Mouse (Mus musculus) liver, embryonic 12.5 days (tissue): Measurements from ENCODE around the gene Spag16. TPM values are rescaled to one million over a fixed set of nuclear protein-coding genes. Genes with fewer than 3 reads are reported as not detected.
"Not testable (repeated sequence)": the region's sequence is repeated elsewhere in the genome, so short reads cannot be mapped to it uniquely, and the experiment has no call there.

Experiments
- ATAC-seq: fragments of 200-750 bp; cut with Nextera tagmentation; 2 replicates; pipeline ENCODE4 v1.8.0; 2017; ENCODE audit warnings: moderate number of reproducible peaks, mild to moderate bottlenecking, moderate library complexity
- H3K27ac ChIP-seq: fragments of 300-500 bp; sonication (generic); 2 replicates; pipeline ENCODE4 v1.5.1; 2016; ENCODE audit warnings: mild to moderate bottlenecking
- H3K27me3 ChIP-seq: fragments of 300-500 bp; sonication (generic); replicated peaks from 2 replicates; pipeline ENCODE4 v1.6.1; 2016; ENCODE audit warnings: mild to moderate bottlenecking, moderate library complexity
- H3K36me3 ChIP-seq: fragments of 300-500 bp; sonication (generic); 2 replicates; pipeline ENCODE4 v1.6.1; 2016; ENCODE audit warnings: mild to moderate bottlenecking, moderate library complexity
- H3K4me1 ChIP-seq: fragments of 300-500 bp; sonication (generic); 2 replicates; pipeline ENCODE4 v1.6.1; 2016
- H3K4me2 ChIP-seq: fragments of 300-500 bp; sonication (generic); 2 replicates; pipeline ENCODE4 v1.6.1; 2016; ENCODE audit warnings: mild to moderate bottlenecking, moderate library complexity
- H3K4me3 ChIP-seq: fragments of 300-500 bp; sonication (generic); 2 replicates; pipeline ENCODE4 v1.5.1; 2016; ENCODE audit warnings: mild to moderate bottlenecking, moderate library complexity
- H3K9ac ChIP-seq: fragments of 300-500 bp; sonication (generic); 2 replicates; pipeline ENCODE4 v1.6.1; 2016; ENCODE audit warnings: mild to moderate bottlenecking, moderate library complexity
- H3K9me3 ChIP-seq: fragments of 300-500 bp; sonication (generic); replicated peaks from 2 replicates; pipeline ENCODE4 v1.6.1; 2016; ENCODE audit warnings: mild to moderate bottlenecking, moderate library complexity
- WGBS: fragments of 180-500 bp; shearing (Covaris S2); methylation state at CpG from one replicate; pipeline ENCODE4 v1.1.7; 2016; ENCODE audit not compliant: insufficient replicate concordance; 5-methylcytosine and 5-hydroxymethylcytosine counted together
- polyA plus RNA-seq: library from polyadenylated mRNA; unstranded; fragments of >200 nt; fragmentation: Nextera tagmentation; extraction: Ambion mirVana; gene quantifications from 2 replicates; pipeline ENCODE4 v1.2.1, GENCODE M21; 2016

Spag16 gene
- 0.06 and 0.08 TPM in 2 replicates for polyA plus RNA-seq

GRCm38 (mm10) chr1:69826806-69827703 lies at the start of gene Spag16:
Gene Spag16, plus strand, starts transcription at chr1:69826970.
- Histone ChIP-seq H3K27me3 (0 out of 2 replicates have a peak, but pooled peaks cover 4% of the 10 kb centered on the region), H3K9ac (peak within 1 kb of the TSS; percentile 17; the same call in 1 of the 2 replicates), H3K27ac (no peak within 1 kb of the TSS), H3K36me3 (no peaks in the 10 kb centered on the region), H3K4me2 (peak within 1 kb of the TSS; percentile 71), H3K4me1 (0 out of 2 replicates have a peak, but pooled peaks cover 8% of the 10 kb centered on the region), H3K9me3 (no peaks in the 10 kb centered on the region), H3K4me3 (peak within 1 kb of the TSS; percentile 48)
- 7% methylated on average over 38 of the region's 38 CpGs for WGBS
- peak; percentile 46 for ATAC-seq

- no peak for ATAC-seq
- Histone ChIP-seq H3K4me3 (no peak overlapping the region), H3K4me2 (no peak overlapping the region), H3K9ac (no peak overlapping the region), H3K4me1 (no peaks in the 10 kb centered on the region), H3K27ac (no peak overlapping the region), H3K9me3 (no peaks in the 10 kb centered on the region), H3K27me3 (no peaks in the 10 kb centered on the region), H3K36me3 (no peaks in the 10 kb centered on the region)
- WGBS = 6% methylated on average over 6 of the region's 6 CpGs
Observed at GRCm38 (mm10) chr1:69785129-69785528, 41.6 kb upstream of the Spag16 start.

- Histone ChIP-seq H3K36me3 (no peaks in the 10 kb centered on the region), H3K27me3 (no peaks in the 10 kb centered on the region), H3K4me1 (no peaks in the 10 kb centered on the region), H3K4me3 (no peak overlapping the region), H3K27ac (no peak overlapping the region), H3K9me3 (no peaks in the 10 kb centered on the region), H3K9ac (no peak overlapping the region), H3K4me2 (no peak overlapping the region)
- 61% methylated on average over 6 of the region's 6 CpGs for WGBS
- peak; percentile 55 for ATAC-seq
Observed at GRCm38 (mm10) chr1:69786716-69787115, 40.1 kb upstream of the Spag16 start.

GRCm38 (mm10) chr1:69787379-69787778 lies 39.4 kb upstream of the Spag16 start:
- Histone ChIP-seq H3K27ac (no peak overlapping the region), H3K9ac (no peak overlapping the region), H3K4me1 (no peaks in the 10 kb centered on the region), H3K27me3 (no peaks in the 10 kb centered on the region), H3K36me3 (no peaks in the 10 kb centered on the region), H3K4me3 (no peak overlapping the region), H3K9me3 (no peaks in the 10 kb centered on the region), H3K4me2 (no peak overlapping the region)
- no peak for ATAC-seq
- 63% methylated on average over 12 of the region's 12 CpGs for WGBS

GRCm38 (mm10) chr1:69790337-69791250 lies 36.2 kb upstream of the Spag16 start:
- no peak overlapping the region for H3K9ac ChIP-seq
- no peaks in the 10 kb centered on the region for H3K4me1 ChIP-seq
- H3K4me2 ChIP-seq = no peak overlapping the region
- no peak overlapping the region for H3K27ac ChIP-seq
- H3K36me3 ChIP-seq = no peaks in the 10 kb centered on the region
- H3K9me3 ChIP-seq = no peaks in the 10 kb centered on the region
- no peak for ATAC-seq
- WGBS = 50% methylated on average over 28 of the region's 28 CpGs
- H3K27me3 ChIP-seq = no peaks in the 10 kb centered on the region
- H3K4me3 ChIP-seq = no peak overlapping the region

- Histone ChIP-seq H3K4me3 (no peak overlapping the region), H3K4me1 (no peaks in the 10 kb centered on the region), H3K27me3 (no peaks in the 10 kb centered on the region), H3K27ac (no peak overlapping the region), H3K4me2 (no peak overlapping the region), H3K36me3 (no peaks in the 10 kb centered on the region), H3K9ac (no peak overlapping the region), H3K9me3 (no peaks in the 10 kb centered on the region)
- ATAC-seq = no peak
- WGBS = 67% methylated on average over 7 of the region's 7 CpGs
Observed at GRCm38 (mm10) chr1:69798948-69799565, 27.7 kb upstream of the Spag16 start.

GRCm38 (mm10) chr1:69810161-69810560 lies 16.6 kb upstream of the Spag16 start:
- no peak for ATAC-seq

GRCm38 (mm10) chr1:69825635-69826034 lies 1.1 kb upstream of the Spag16 start:
- not testable (repeated sequence) for H3K9me3 ChIP-seq

More at GRCm38 (mm10) chr1:69810161-69810560, 16.6 kb upstream of the Spag16 start:
- Histone ChIP-seq H3K4me3 (no peak overlapping the region), H3K36me3 (no peaks in the 10 kb centered on the region), H3K4me1 (no peaks in the 10 kb centered on the region), H3K4me2 (no peak overlapping the region), H3K27me3 (no peaks in the 10 kb centered on the region), H3K27ac (no peak overlapping the region), H3K9me3 (no peaks in the 10 kb centered on the region), H3K9ac (no peak overlapping the region)
- WGBS = 58% methylated on average over 2 of the region's 2 CpGs

GRCm38 (mm10) chr1:69828872-69829479 lies 2.2 kb downstream of the Spag16 start:
- no peaks in the 10 kb centered on the region for H3K9me3 ChIP-seq
- H3K27ac ChIP-seq = no peak overlapping the region
- H3K27me3 ChIP-seq = 0 out of 2 replicates have a peak, but pooled peaks cover 4% of the 10 kb centered on the region
- no peak overlapping the region for H3K9ac ChIP-seq
- no peak overlapping the region for H3K4me3 ChIP-seq
- ATAC-seq = no peak
- WGBS = 76% methylated on average over 7 of the region's 7 CpGs
- H3K36me3 ChIP-seq = no peaks in the 10 kb centered on the region
- H3K4me1 ChIP-seq = 0 out of 2 replicates have a peak, but pooled peaks cover 8% of the 10 kb centered on the region
- no peak overlapping the region for H3K4me2 ChIP-seq

More at GRCm38 (mm10) chr1:69825635-69826034, 1.1 kb upstream of the Spag16 start:
- not testable (repeated sequence) for H3K9ac ChIP-seq, H3K4me2 ChIP-seq, ATAC-seq, H3K36me3 ChIP-seq, H3K4me3 ChIP-seq, H3K27ac ChIP-seq, H3K27me3 ChIP-seq, H3K4me1 ChIP-seq
- 54% methylated on average over 5 of the region's 5 CpGs for WGBS

- H3K4me1 ChIP-seq = 0 out of 2 replicates have a peak, but pooled peaks cover 8% of the 10 kb centered on the region
- no peaks in the 10 kb centered on the region for H3K36me3 ChIP-seq
- H3K27me3 ChIP-seq = 0 out of 2 replicates have a peak, but pooled peaks cover 4% of the 10 kb centered on the region
- WGBS = 30% methylated on average over 1 of the region's 1 CpGs
- no peak overlapping the region for H3K9ac ChIP-seq
- H3K4me3 ChIP-seq = no peak overlapping the region
- no peaks in the 10 kb centered on the region for H3K9me3 ChIP-seq
- no peak for ATAC-seq
- H3K4me2 ChIP-seq = no peak overlapping the region
- H3K27ac ChIP-seq = no peak overlapping the region
Observed at GRCm38 (mm10) chr1:69830586-69830985, 3.8 kb downstream of the Spag16 start.

GRCm38 (mm10) chr1:69831002-69831401 lies 4.2 kb downstream of the Spag16 start:
- H3K36me3 ChIP-seq = no peaks in the 10 kb centered on the region
- H3K4me2 ChIP-seq = no peak overlapping the region
- ATAC-seq = no peak
- WGBS = 52% methylated on average over 2 of the region's 2 CpGs
- H3K4me3 ChIP-seq = no peak overlapping the region
- no peak overlapping the region for H3K27ac ChIP-seq
- H3K4me1 ChIP-seq = 0 out of 2 replicates have a peak, but pooled peaks cover 8% of the 10 kb centered on the region
- H3K27me3 ChIP-seq = 0 out of 2 replicates have a peak, but pooled peaks cover 4% of the 10 kb centered on the region
- no peaks in the 10 kb centered on the region for H3K9me3 ChIP-seq
- H3K9ac ChIP-seq = no peak overlapping the region
